Mouse (Mus musculus): ENCODE measurements at regions not wholly inside any gene's neighbourhood (a gene's known extent, or its start where the extent isn't known, plus 50 kb on each side); places are given as distances from the start of the nearest gene placed in this dataset.
A peak's percentile ranks its signal among the peaks of the same experiment; 100 is the strongest.

- DNase-seq: no peak
These were observed 58.9 kb upstream of the Ankrd1 start for GRCm38 (mm10) chr19:36178828-36179251.

- DNase-seq: no peak
These were observed 60.4 kb upstream of the Ankrd1 start for GRCm38 (mm10) chr19:36180329-36180728.

GRCm38 (mm10) chr19:36181535-36181934, 61.6 kb upstream of the Ankrd1 start:
- no peak for DNase-seq

DNA sequence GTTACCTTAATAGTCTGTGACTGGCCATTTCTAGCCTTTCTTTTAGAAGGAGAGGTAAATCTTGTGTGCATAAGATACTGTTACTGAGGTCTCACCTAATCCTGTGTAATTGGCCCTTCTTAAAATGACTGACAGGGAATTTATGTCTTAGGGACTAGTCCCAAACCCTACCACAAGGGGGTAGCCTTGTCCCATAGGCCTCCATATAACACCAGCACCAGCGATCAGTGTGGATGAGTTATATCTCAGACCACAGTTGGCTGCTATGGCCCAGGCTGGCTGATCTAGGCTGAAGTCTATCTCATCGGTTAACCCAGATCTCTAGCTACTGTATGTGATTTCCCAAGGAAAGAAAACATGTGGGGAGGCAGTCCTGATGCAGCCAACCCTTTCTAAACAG, 63.2 kb upstream of the Ankrd1 start:
- peak; percentile 51 for DNase-seq

DNA sequence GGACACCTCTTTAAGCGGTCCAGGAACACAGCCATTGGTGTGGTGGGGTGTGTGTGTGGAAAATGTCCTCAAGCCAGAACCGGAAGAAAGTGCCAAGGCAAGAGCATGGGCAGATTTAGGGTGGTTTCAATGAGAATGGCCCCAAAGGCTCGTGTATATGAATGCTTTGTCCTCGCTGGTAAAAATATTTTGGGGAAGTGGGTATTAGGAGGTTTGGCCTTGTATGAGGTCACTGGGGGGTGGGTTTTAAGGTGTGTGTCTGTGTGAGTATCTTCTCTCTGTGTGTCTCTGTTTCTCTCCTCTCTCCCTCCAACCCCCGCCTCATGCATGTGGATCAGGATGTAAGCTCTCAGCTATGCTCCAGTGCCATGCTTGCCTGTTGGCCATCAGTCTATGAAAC, 69.8 kb upstream of the Ankrd1 start:
- no peak for DNase-seq

DNA sequence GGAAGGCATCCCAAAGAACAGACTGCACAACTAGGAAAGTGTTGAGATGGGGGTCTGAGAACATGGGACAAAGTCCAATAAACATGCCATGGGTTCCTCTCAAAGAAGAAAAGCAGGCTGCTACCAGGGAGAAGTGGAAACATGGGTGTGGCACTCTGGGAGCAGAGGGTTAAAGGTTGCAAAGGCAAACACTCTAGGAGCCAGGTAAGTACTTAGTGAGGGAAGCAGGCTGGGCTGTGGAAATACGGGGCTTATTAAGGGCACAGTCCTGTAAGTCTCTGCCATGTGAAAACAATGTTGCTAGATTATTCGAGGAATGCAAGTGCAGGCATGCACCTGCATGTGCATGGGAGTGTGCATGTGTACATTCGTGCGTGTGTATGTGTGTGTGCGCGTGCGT, 71.7 kb upstream of the Ankrd1 start:
- no peak for DNase-seq

GRCm38 (mm10) chr19:36204269-36204668, 84.4 kb upstream of the Ankrd1 start:
- DNase-seq: no peak

- no peak for DNase-seq
These were observed 85.2 kb upstream of the Ankrd1 start for GRCm38 (mm10) chr19:36204965-36205718.

- no peak for DNase-seq
These were observed 87.9 kb upstream of the Ankrd1 start for GRCm38 (mm10) chr19:36207735-36208288.

GRCm38 (mm10) chr19:36208419-36208818, 88.5 kb upstream of the Ankrd1 start:
- DNase-seq: no peak

DNA sequence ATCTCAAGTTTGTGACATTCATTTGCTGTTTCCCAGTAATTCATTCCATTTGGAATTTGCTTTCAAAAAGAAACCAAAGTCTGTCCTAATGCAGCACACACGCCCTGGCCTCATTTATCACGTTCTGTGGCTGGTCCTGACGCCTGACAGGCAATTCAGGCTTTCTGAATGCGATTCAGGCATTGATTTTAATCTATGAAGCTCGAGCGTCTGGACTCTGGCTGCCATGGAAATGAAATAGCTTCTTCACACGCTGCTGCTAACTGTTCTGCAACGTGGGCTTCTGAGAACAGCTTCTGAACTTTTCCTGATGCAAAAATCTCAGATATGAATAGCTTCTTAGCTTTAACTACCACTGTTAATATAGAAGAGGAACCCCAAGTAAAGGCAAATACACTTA, 93.6 kb upstream of the Ankrd1 start:
- DNase-seq: no peak

DNA sequence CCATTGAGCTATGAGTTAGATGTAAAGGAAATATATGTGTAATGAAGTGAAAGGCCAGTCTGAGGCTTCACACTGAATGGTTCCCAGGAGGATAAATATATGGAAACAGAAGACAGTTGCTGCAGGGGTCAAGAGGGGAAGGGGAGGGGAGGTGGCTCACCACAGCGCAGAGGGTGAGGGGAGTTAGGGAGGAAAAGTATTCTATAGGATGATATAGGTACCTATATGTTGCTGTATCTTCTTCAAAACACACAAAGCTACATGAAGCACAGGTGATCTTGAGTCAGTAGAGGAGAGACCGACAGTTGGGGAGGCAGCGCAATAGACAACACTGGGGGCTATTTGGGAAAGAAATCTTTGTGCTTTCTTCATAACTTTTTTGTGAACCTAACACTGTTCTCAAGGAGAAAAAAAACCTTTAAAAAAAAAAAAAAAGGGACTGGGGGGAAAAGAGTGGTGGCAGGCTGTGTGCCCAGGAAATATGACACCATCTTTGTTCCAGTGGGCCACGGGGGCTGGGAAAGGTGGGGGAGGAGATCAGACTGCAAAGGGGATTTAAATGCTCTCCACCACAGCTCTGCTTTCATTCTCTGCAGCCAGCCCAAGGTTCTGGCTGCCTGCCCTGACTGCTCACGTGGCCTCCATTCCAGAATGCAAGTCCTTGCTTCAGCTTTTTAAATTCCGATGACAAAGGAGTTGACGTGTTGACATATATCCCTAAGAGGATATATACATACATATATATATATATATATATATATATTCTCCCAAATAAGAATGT, 94.5 kb upstream of the Ankrd1 start:
- DNase-seq: peak; percentile 57

- DNase-seq: no peak
These were observed 97.3 kb upstream of the Ankrd1 start for GRCm38 (mm10) chr19:36217177-36217576.

DNA sequence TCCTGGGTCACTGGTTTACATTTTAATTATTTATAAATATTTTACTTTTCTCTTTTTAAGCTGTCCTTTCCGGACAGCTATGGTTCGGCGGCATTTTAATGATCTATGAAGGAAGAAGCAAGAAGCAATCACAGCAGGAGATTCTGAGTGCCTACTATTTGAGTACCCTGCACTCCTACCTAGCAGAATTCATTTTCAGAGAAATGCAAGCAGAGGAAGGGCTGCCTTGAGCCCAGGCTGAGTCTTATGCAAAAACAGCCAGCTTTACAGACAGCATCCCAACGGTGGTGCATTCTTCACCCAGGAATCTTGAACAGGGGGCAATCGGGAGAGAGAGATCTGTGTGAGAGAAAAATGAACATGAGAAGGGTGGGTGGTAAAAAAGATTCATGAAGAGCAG, 97.7 kb upstream of the Ankrd1 start:
- DNase-seq: no peak

GRCm38 (mm10) chr19:36218921-36219320, 99.0 kb upstream of the Ankrd1 start:
- no peak for DNase-seq

DNA sequence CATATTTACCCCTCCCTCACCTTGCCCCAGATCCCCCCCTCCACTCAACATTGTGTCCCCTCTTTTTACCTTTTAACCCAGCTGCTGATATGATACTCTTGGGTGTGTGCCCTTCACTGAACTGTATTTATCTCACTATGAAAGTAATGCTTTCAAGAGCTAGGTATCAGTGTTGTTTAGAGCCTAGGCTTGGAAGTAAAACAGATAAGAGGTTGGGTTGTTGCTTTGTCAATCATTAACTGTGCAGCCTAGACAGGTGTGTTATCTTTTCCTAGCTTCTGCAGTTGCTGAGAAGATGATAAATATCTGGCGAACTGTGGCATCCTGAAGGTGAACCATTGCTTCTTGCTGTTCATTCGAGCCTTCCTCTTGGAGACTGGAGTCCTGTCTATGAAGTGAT, 101.2 kb upstream of the Ankrd1 start:
- DNase-seq: no peak

- no peak for DNase-seq
These were observed 101.7 kb upstream of the Ankrd1 start for GRCm38 (mm10) chr19:36221596-36221995.

- no peak for DNase-seq
These were observed 102.3 kb upstream of the Ankrd1 start for GRCm38 (mm10) chr19:36222198-36222597.

DNA sequence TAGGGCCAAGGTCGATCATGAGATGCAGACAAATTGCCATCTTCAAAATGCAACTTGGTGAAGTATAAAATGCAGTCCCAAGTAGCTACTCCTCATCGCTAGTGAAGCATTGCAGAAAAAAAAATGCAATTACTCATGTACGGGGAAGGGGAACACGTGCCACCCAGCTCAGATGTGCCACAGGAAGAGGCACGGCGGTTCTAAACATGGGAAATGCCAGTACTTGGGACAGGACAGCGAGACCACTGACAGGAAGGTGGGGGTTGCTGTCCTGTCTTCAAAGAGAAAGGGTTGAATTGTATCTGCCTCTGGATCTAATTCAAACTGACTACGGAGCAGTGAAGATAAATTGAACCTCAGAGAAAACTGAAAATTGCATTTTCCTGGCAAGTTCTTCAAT, 104.6 kb upstream of the Ankrd1 start:
- DNase-seq: no peak

GRCm38 (mm10) chr19:36225612-36226011, 105.7 kb upstream of the Ankrd1 start:
- DNase-seq: no peak

DNA sequence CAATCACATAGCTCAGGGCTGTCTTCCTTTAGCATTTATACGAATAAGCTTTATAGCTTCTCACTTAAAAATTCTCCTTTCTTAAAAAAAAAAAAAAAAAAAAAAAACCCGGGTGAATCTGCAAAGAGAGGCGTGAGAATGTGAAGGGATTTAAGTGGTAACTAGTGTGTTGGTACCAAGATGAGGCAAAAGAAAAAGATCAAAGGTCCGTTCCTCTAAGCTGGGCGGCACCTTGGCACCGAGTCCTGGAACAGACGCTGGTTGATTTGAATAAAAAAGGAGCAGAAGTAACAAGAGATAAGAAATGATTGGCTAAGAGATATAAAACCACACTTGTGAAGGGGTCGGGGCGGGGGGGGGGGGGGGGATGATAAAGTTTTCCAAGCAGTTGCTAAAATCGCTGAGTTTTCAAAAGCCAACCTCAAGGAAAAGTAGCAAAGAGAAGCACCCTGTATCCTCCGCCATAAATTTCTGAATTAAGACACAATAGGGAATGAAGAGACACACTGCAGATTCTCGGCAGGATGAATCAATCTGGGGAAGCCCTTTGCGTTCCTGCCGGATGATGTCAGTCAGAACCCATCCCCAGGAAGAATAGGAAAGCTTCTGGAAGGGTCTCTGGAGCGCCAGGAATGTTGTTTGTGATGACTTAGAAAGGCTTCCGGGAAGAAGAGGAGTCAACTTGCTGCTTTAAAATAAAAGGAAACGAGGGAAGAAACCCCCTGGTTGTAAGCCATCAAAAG, 107.7 kb upstream of the Ankrd1 start:
- DNase-seq: no peak

DNA sequence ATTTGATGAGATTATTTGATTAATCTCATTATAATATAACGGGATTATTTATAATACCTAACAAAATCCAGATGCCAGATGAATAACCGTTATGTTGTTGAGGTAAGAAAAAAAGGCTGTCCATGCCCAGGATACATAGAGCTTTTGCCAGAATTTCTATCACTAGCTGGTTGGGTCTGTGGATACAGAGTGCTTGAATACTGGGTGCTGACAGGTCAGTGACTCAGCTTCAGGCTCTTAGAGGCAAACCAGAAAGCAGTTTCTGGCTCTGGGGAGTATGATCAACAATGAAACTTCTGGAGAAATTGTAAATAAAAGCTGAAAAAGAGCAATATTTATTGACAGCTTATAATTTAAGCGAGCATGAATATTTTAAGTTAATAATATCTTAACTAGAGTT, 109.4 kb upstream of the Ankrd1 start:
- no peak for DNase-seq

- no peak for DNase-seq
These were observed 110.0 kb upstream of the Ankrd1 start for GRCm38 (mm10) chr19:36229941-36230340.

All from gastrocnemius, postnatal 10 days (tissue).